Mouse (Mus musculus) intestine, embryonic 16.5 days (tissue): Measurements from ENCODE around the gene Sorbs1. TPM values are rescaled to one million over a fixed set of nuclear protein-coding genes. Genes with fewer than 3 reads are reported as not detected.

Experiments
- ATAC-seq: fragments of 200-750 bp; cut with Nextera tagmentation; 2 replicates; pipeline ENCODE4 v1.8.0; 2017; ENCODE audit warnings: moderate TSS enrichment, moderate library complexity
- H3K27ac ChIP-seq: fragments of 300-500 bp; sonication (generic); 2 replicates; pipeline ENCODE4 v1.5.1; 2014; ENCODE audit warnings: mild to moderate bottlenecking, low read length
- H3K27me3 ChIP-seq: fragments of 300-500 bp; sonication (generic); replicated peaks from 2 replicates; pipeline ENCODE4 v1.6.1; 2014; ENCODE audit warnings: low read length, control low read depth, mixed read lengths; ENCODE audit not compliant: control insufficient read depth, insufficient read depth
- H3K36me3 ChIP-seq: fragments of 300-500 bp; sonication (generic); 2 replicates; pipeline ENCODE4 v1.6.1; 2014; ENCODE audit warnings: low read length, control low read depth; ENCODE audit not compliant: control insufficient read depth, insufficient read depth
- H3K4me1 ChIP-seq: fragments of 300-500 bp; sonication (generic); 2 replicates; pipeline ENCODE4 v1.6.1; 2014; ENCODE audit warnings: low read length, control low read depth, mixed read lengths; ENCODE audit not compliant: control insufficient read depth, insufficient read depth
- H3K4me2 ChIP-seq: fragments of 300-500 bp; sonication (generic); 2 replicates; pipeline ENCODE4 v1.6.1; 2014; ENCODE audit warnings: low read depth, low read length, control low read depth
- H3K4me3 ChIP-seq: fragments of 300-500 bp; sonication (generic); 2 replicates; pipeline ENCODE4 v1.5.1; 2014; ENCODE audit warnings: mild to moderate bottlenecking, low read length
- H3K9ac ChIP-seq: fragments of 300-500 bp; sonication (generic); 2 replicates; pipeline ENCODE4 v1.6.1; 2014; ENCODE audit warnings: low read depth, low read length
- H3K9me3 ChIP-seq: fragments of 300-500 bp; sonication (generic); 2 replicates; pipeline ENCODE4 v1.6.1; 2016; ENCODE audit warnings: low read length, control low read depth; ENCODE audit not compliant: control insufficient read depth
- WGBS: fragments of 180-500 bp; shearing (Covaris S2); extraction: QIAGEN DNeasy Blood & Tissue Kit; methylation state at CpG from one replicate; pipeline ENCODE4 v1.1.7; 2014; 5-methylcytosine and 5-hydroxymethylcytosine counted together
- polyA plus RNA-seq: library from polyadenylated mRNA; unstranded; fragments of >200 nt; fragmentation: Nextera tagmentation; extraction: Ambion mirVana; gene quantifications from 2 replicates; pipeline ENCODE4 v1.2.1, GENCODE M21; 2015

Gene Sorbs1
- polyA plus RNA-seq, 1 experiment from 2014 or later, result 84.3 TPM

- WGBS, result 63% methylated on average over 5 of the region's 5 CpGs
- ATAC-seq, result no peak
- H3K27me3 ChIP-seq, result no peaks in the 10 kb centered on the region
- H3K9ac ChIP-seq, result no peak overlapping the region
- no peaks in the 10 kb centered on the region for H3K9me3 ChIP-seq
- no peaks in the 10 kb centered on the region for H3K4me1 ChIP-seq
- no peak overlapping the region for H3K4me3 ChIP-seq
- H3K4me2 ChIP-seq, result no peak overlapping the region
- H3K27ac ChIP-seq, result no peak overlapping the region
- H3K36me3 ChIP-seq, result no peaks in the 10 kb centered on the region
Measured at GRCm38 (mm10) chr19:40520403-40520802, 6.8 kb upstream of the Sorbs1 start.

DNA sequence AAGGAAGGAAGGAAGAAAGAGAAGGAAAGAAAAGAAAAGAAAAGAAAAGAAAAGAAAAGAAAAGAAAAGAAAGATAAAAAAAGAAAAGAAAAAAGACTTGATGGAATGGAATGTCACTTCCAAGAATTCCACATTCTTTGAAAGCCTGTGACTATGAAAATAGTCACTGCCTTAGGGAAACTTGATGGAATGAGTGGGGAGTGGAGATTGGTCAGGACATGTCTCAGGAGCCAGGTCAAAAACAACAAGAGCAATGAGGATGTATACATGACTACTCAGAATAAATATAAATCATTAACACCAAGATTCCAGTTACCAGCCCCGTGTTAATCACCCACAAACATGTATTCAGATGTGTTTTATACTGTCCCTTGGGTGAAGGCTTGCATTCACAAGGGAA, 5.1 kb upstream of the Sorbs1 start:
- Histone ChIP-seq H3K4me1 (no peaks in the 10 kb centered on the region), H3K9ac (no peak overlapping the region), H3K36me3 (no peaks in the 10 kb centered on the region), H3K27ac (no peak overlapping the region), H3K4me2 (no peak overlapping the region), H3K9me3 (no peaks in the 10 kb centered on the region), H3K4me3 (no peak overlapping the region), H3K27me3 (no peaks in the 10 kb centered on the region)
- ATAC-seq, result no peak
- 58% methylated on average over 1 of the region's 1 CpGs for WGBS

DNA sequence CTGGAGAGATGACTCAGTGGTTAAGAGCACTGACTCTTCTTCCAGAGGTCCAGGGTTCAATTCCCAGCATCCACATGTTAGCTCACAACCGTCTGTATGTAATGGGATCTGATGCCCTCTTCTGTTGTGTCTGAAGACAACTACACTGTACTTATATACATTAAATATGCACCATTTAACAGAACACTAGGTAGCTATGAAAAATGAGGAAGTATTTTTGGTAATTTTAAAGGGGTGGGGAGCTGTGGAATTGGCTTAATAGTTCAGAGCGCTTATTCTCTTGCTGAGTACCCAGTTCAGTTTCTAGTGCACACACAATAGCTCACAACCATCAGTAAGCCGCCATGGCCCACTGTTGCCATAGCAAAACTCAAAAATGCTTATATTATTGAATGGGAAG, 2.0 kb upstream of the Sorbs1 start:
- H3K4me3 ChIP-seq, result no peak overlapping the region
- H3K9me3 ChIP-seq, result no peaks in the 10 kb centered on the region
- H3K27ac ChIP-seq, result no peak overlapping the region
- H3K9ac ChIP-seq, result no peak overlapping the region
- ATAC-seq, result no peak
- 93% methylated on average over 3 of the region's 3 CpGs for WGBS
- H3K4me1 ChIP-seq, result peaks cover 8% of the 10 kb centered on the region
- H3K27me3 ChIP-seq, result no peaks in the 10 kb centered on the region
- H3K4me2 ChIP-seq, result no peak overlapping the region
- H3K36me3 ChIP-seq, result no peaks in the 10 kb centered on the region

DNA sequence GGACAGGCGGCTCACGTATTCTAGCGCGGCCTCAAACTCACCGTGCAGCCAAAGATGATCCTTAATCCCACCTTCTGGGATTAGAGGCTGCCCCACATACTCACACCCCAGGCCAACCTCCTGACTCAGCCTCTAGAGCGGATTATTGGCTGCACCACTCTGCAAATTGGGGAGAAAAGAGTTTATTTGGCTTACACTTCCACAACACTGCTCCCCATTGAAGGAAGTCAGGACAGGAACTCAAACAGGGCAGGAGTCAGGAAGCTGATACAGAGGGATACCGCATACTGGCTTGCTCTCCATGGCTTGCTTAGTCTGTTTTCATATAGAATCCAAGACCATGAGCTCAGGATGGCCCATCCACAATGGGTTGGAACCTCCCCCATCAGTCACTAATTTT, 797 bp upstream of the Sorbs1 start:
- no peak for ATAC-seq
- no peak overlapping the region for H3K4me3 ChIP-seq
- 75% methylated on average over 7 of the region's 7 CpGs for WGBS
- H3K9ac ChIP-seq, result no peak overlapping the region
- H3K4me1 ChIP-seq, result peaks cover 8% of the 10 kb centered on the region
- no peak overlapping the region for H3K4me2 ChIP-seq
- no peak overlapping the region for H3K27ac ChIP-seq
- H3K27me3 ChIP-seq, result no peaks in the 10 kb centered on the region
- H3K36me3 ChIP-seq, result no peaks in the 10 kb centered on the region
- no peaks in the 10 kb centered on the region for H3K9me3 ChIP-seq

- 2% methylated on average over 34 of the region's 34 CpGs for WGBS
- H3K9ac ChIP-seq, result peak overlapping the region; percentile 88
- peak; percentile 20 for ATAC-seq
Measured at GRCm38 (mm10) chr19:40512500-40513421, 818 bp downstream of the Sorbs1 start.

DNA sequence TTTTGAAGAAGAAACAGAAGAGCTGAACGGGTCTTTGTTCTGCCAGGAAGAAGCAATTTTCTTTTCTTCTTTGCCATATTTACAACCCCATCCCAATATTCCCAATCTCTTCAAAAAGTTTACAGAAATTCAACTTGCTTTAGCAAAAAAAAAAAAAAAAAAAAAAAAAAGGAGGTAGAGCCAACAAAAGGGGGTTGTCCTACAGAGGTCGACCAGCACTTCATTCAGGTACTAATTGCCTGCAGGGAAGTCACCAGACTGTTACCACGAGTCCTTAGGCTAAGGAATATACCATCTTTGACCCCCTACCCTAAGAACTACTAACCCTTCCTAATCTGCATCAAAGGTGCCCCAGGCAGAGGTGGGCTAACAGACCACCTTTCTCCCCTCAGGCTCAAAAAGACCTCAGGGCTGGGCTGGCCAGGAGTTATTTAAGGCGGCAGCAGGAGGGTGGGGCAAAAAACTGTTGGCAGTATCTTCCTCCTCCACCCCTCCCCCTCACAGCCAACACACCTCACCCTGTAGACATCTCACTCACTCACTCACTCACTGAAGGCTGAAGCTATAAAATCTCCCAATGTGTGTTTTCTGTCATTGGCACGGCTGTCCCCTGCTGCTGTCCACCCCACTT, 1.8 kb downstream of the Sorbs1 start:
- WGBS, result 16% methylated on average over 5 of the region's 5 CpGs

More at GRCm38 (mm10) chr19:40512500-40513421, 818 bp downstream of the Sorbs1 start:
- Histone ChIP-seq H3K4me3 (peak overlapping the region; percentile 78), H3K9me3 (no peaks in the 10 kb centered on the region), H3K27me3 (no peaks in the 10 kb centered on the region), H3K36me3 (no peaks in the 10 kb centered on the region), H3K4me2 (peak overlapping the region; percentile 85), H3K4me1 (peaks cover 10% of the 10 kb centered on the region), H3K27ac (peak overlapping the region; percentile 90)

DNA sequence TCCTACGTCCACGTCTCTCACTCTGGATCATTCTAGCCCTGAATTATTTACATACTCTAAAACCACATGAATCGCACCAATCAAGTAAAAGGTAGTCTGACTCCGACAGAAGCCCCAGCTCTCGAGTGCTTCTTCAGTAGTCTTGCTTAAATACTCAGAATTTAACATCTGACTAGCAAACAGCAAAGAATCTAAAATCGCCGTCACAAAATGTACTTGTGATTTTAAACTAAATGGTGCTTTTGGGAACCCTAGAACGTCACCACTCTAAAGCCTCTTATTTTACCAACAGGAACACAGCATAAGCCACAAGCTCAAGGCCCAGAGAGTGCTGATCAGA, 2.5 kb downstream of the Sorbs1 start:
- H3K27ac ChIP-seq, result no peak overlapping the region
- H3K4me1 ChIP-seq, result peaks cover 10% of the 10 kb centered on the region
- H3K4me3 ChIP-seq, result no peak overlapping the region
- no peaks in the 10 kb centered on the region for H3K36me3 ChIP-seq
- ATAC-seq, result no peak
- 0 out of 2 replicates have a peak overlapping the region, but pooled peaks have one; percentile 1 for H3K4me2 ChIP-seq
- 63% methylated on average over 8 of the region's 8 CpGs for WGBS
- peak overlapping the region; percentile 33; the same call in 1 of the 2 replicates for H3K9ac ChIP-seq
- H3K27me3 ChIP-seq, result no peaks in the 10 kb centered on the region
- H3K9me3 ChIP-seq, result no peaks in the 10 kb centered on the region

More for the DNA sequence above, 1.8 kb downstream of the Sorbs1 start:
- Histone ChIP-seq H3K9me3 (no peaks in the 10 kb centered on the region), H3K4me3 (peak overlapping the region; percentile 78), H3K4me1 (peaks cover 10% of the 10 kb centered on the region), H3K9ac (peak overlapping the region; percentile 88), H3K4me2 (peak overlapping the region; percentile 85), H3K27ac (peak overlapping the region; percentile 3; the same call in 1 of the 2 replicates), H3K36me3 (no peaks in the 10 kb centered on the region), H3K27me3 (no peaks in the 10 kb centered on the region)
- 0 out of 2 replicates have a peak, but pooled peaks have one; percentile 16 for ATAC-seq

- no peak for ATAC-seq
- Histone ChIP-seq H3K27ac (no peak overlapping the region), H3K4me3 (no peak overlapping the region), H3K4me2 (0 out of 2 replicates have a peak overlapping the region, but pooled peaks have one; percentile 5), H3K9me3 (no peaks in the 10 kb centered on the region), H3K27me3 (no peaks in the 10 kb centered on the region), H3K9ac (peak overlapping the region; percentile 33; the same call in 1 of the 2 replicates), H3K36me3 (no peaks in the 10 kb centered on the region), H3K4me1 (peaks cover 10% of the 10 kb centered on the region)
- 72% methylated on average over 13 of the region's 13 CpGs for whole genome bisulfite sequencing
Measured at GRCm38 (mm10) chr19:40510387-40511099, 3.0 kb downstream of the Sorbs1 start.

- H3K27ac ChIP-seq, result no peak overlapping the region
- WGBS, result 75% methylated on average over 2 of the region's 2 CpGs
- ATAC-seq, result no peak
- H3K9me3 ChIP-seq, result no peaks in the 10 kb centered on the region
- H3K4me1 ChIP-seq, result peaks cover 10% of the 10 kb centered on the region
- H3K4me2 ChIP-seq, result no peak overlapping the region
- H3K4me3 ChIP-seq, result no peak overlapping the region
- no peaks in the 10 kb centered on the region for H3K27me3 ChIP-seq
- no peaks in the 10 kb centered on the region for H3K36me3 ChIP-seq
- H3K9ac ChIP-seq, result no peak overlapping the region
Measured at GRCm38 (mm10) chr19:40509274-40509673, 4.3 kb downstream of the Sorbs1 start.
